Mouse (Mus musculus) liver, embryonic 14 days (tissue): ENCODE results near the gene Stk11ip. TPM values are rescaled to one million over a fixed set of nuclear protein-coding genes. Genes with fewer than 3 reads are reported as not detected.

Source experiments
- polyA plus RNA-seq: library from polyadenylated mRNA; depleted of rRNA; stranded (reverse); fragments of >200 nt; gene quantifications from 2 replicates; pipeline ENCODE4 v1.2.3, GENCODE M21; 2012; rRNA removed

The Stk11ip gene
- 5.3 and 6.2 TPM in 2 replicates for polyA plus RNA-seq

GRCm38 (mm10) chr1:75521321-75522031 is at the start of gene Stk11ip:
TSS of gene Stk11ip (plus strand) at chr1:75521529.

GRCm38 (mm10) chr1:75478916-75479634 is 42.3 kb upstream of the Stk11ip start, which contains the start of the genes Chpf and Tmem198:
TSS of gene Chpf (minus strand) at chr1:75479307.
TSS of gene Tmem198 (plus strand) at chr1:75479532.

GRCm38 (mm10) chr1:75505956-75506831 is 15.1 kb upstream of the Stk11ip start, which contains the start of gene Obsl1:
TSS of gene Obsl1 (minus strand) at chr1:75506452.

GRCm38 (mm10) chr1:75507006-75507405 is 14.3 kb upstream of the Stk11ip start, which contains the start of gene Inha:
TSS of gene Inha (plus strand) at chr1:75507077.

GRCm38 (mm10) chr1:75545965-75546956 is 24.9 kb downstream of the Stk11ip start, which contains the start of gene Slc4a3:
TSS of gene Slc4a3 (plus strand) at chr1:75546266.

Other genes starting within 250 kb of the Stk11ip start
- not detected in 2 replicates for gene Resp18, start 243.1 kb upstream of the Stk11ip start, polyA plus RNA-seq
- 32.9 and 37.6 TPM in 2 replicates for gene Dnpep, start 203.5 kb upstream of the Stk11ip start, polyA plus RNA-seq
- 1.1 and 2.3 TPM in 2 replicates for gene Des, start 161.2 kb upstream of the Stk11ip start, polyA plus RNA-seq
- 6.7 and 7.5 TPM in 2 replicates for gene Speg, start 146.2 kb upstream of the Stk11ip start, polyA plus RNA-seq
- gene Gmppa, start 85.6 kb upstream of the Stk11ip start, polyA plus RNA-seq = 31.7 and 35.4 TPM in 2 replicates
- gene Asic4, start 71.1 kb upstream of the Stk11ip start, polyA plus RNA-seq = 0.03 and 0.06 TPM in 2 replicates
- 3.7 and 4.0 TPM in 2 replicates for gene Chpf, start 42.2 kb upstream of the Stk11ip start, polyA plus RNA-seq
- gene Tmem198, start 42.0 kb upstream of the Stk11ip start, polyA plus RNA-seq = 0.09 and 0.12 TPM in 2 replicates
- 8.2 and 10.1 TPM in 2 replicates for gene Obsl1, start 15.1 kb upstream of the Stk11ip start, polyA plus RNA-seq
- gene Inha, start 14.5 kb upstream of the Stk11ip start, polyA plus RNA-seq = 1.4 and 1.5 TPM in 2 replicates
- 0.96 and 0.97 TPM in 2 replicates for gene Slc4a3, start 24.7 kb downstream of the Stk11ip start, polyA plus RNA-seq